Mouse (Mus musculus) liver, embryonic 15.5 days (tissue): Measurements from ENCODE around the gene Exoc3. TPM values are rescaled to one million over a fixed set of nuclear protein-coding genes. Genes with fewer than 3 reads are reported as not detected.
A peak's percentile ranks its signal among the peaks of the same experiment; 100 is the strongest.

Experiments used
- ATAC-seq: fragments of 200-750 bp; cut with Nextera tagmentation; 2 replicates; pipeline ENCODE4 v1.8.0; 2017; ENCODE audit warnings: moderate number of reproducible peaks, mild to moderate bottlenecking, moderate library complexity; ENCODE audit not compliant: insufficient read depth
- H3K27ac ChIP-seq: fragments of 300-500 bp; sonication (generic); replicated peaks from 2 replicates; pipeline ENCODE4 v1.5.1; 2015; ENCODE audit warnings: mild to moderate bottlenecking, inconsistent platforms
- H3K27me3 ChIP-seq: fragments of 300-500 bp; sonication (generic); 2 replicates; pipeline ENCODE4 v1.6.1; 2015; ENCODE audit warnings: mild to moderate bottlenecking, inconsistent platforms
- H3K36me3 ChIP-seq: fragments of 300-500 bp; sonication (generic); replicated peaks from 2 replicates; pipeline ENCODE4 v1.6.1; 2015; ENCODE audit warnings: moderate library complexity, mild to moderate bottlenecking, inconsistent platforms
- H3K4me1 ChIP-seq: fragments of 300-500 bp; sonication (generic); replicated peaks from 2 replicates; pipeline ENCODE4 v1.6.1; 2015; ENCODE audit warnings: inconsistent platforms
- H3K4me2 ChIP-seq: fragments of 300-500 bp; sonication (generic); 2 replicates; pipeline ENCODE4 v1.6.1; 2015; ENCODE audit warnings: moderate library complexity, mild to moderate bottlenecking, inconsistent platforms
- H3K4me3 ChIP-seq: fragments of 300-500 bp; sonication (generic); replicated peaks from 2 replicates; pipeline ENCODE4 v1.5.1; 2015; ENCODE audit warnings: mild to moderate bottlenecking, inconsistent platforms
- H3K9ac ChIP-seq: fragments of 300-500 bp; sonication (generic); 2 replicates; pipeline ENCODE4 v1.6.1; 2015; ENCODE audit warnings: moderate library complexity, mild to moderate bottlenecking, inconsistent platforms
- H3K9me3 ChIP-seq: fragments of 300-500 bp; sonication (generic); replicated peaks from 2 replicates; pipeline ENCODE4 v1.6.1; 2016; ENCODE audit warnings: inconsistent platforms
- WGBS: fragments of 180-500 bp; shearing (Covaris S2); methylation state at CpG from one replicate; pipeline ENCODE4 v1.1.7; 2015; ENCODE audit warnings: mixed read lengths; ENCODE audit not compliant: insufficient replicate concordance; 5-methylcytosine and 5-hydroxymethylcytosine counted together
- polyA plus RNA-seq: library from polyadenylated mRNA; unstranded; fragments of >200 nt; fragmentation: Nextera tagmentation; extraction: Ambion mirVana; gene quantifications from 2 replicates; pipeline ENCODE4 v1.2.1, GENCODE M21; 2015

Gene Exoc3
- polyA plus RNA-seq, result 23.7 and 24.0 TPM in 2 replicates

GRCm38 (mm10) chr13:74208317-74208985 lies at the start of gene Exoc3:
Gene Exoc3, minus strand, starts transcription at chr13:74208732.
- Histone ChIP-seq H3K4me3 (peak within 1 kb of the TSS; percentile 90), H3K27me3 (peaks cover 10% of the 10 kb centered on the region; the same call in 1 of the 2 replicates), H3K4me2 (peak within 1 kb of the TSS; percentile 87), H3K36me3 (peaks cover 15% of the 10 kb centered on the region), H3K27ac (peak within 1 kb of the TSS; percentile 86), H3K9me3 (no peaks in the 10 kb centered on the region), H3K9ac (peak within 1 kb of the TSS; percentile 75), H3K4me1 (peaks cover 24% of the 10 kb centered on the region)
- WGBS, result under 1% methylated on average over 39 of the region's 39 CpGs
- ATAC-seq, result peak; percentile 96

DNA sequence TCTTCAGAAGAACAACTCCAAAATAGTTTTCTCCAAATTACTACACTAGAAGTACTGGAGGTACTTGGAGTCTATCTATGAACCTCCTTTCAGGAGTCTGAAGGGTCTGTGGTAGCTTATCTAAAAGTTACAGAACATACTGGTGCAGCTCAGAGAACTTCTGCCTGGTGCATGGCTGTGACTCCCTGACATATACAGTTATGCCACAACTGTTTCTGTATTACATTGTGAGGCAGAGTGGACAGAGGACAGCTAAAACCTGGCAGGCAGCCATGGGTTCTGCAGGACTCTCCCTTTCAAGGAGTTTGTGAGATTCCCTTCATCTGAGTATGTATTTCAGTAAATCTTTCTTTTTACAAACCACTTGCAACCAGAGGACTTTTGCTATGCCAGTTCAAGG lies 38.0 kb upstream of the Exoc3 start:
- Histone ChIP-seq H3K27ac (0 out of 2 replicates have a peak overlapping the region, but pooled peaks have one; percentile 2), H3K27me3 (peaks cover 4% of the 10 kb centered on the region; the same call in 1 of the 2 replicates), H3K9me3 (no peaks in the 10 kb centered on the region), H3K4me3 (no peak overlapping the region), H3K36me3 (no peaks in the 10 kb centered on the region), H3K4me2 (no peak overlapping the region), H3K9ac (no peak overlapping the region), H3K4me1 (peaks cover 16% of the 10 kb centered on the region)
- peak; percentile 83 for ATAC-seq

DNA sequence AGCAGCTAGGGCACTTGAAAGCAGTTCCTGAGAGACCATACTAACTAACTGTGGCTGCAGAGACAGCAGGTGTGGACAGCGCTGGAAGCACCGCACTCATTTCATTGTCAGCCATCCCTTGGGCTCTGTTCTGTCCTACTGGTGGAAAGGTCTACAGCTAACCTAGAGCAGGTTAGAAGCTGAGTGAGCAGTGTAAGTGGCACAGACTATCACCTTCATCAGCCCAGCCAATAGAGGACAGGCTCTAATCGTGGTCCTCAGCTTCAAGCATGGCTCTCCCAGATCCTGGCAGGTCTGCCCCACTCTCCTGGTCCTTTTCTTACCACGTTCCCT lies 37.3 kb upstream of the Exoc3 start:
- H3K4me1 ChIP-seq, result peaks cover 16% of the 10 kb centered on the region
- no peak overlapping the region; the same call in 1 of the 2 replicates for H3K4me2 ChIP-seq
- H3K9me3 ChIP-seq, result no peaks in the 10 kb centered on the region
- no peak overlapping the region for H3K27ac ChIP-seq
- ATAC-seq, result no peak; the same call in 1 of the 2 replicates
- peaks cover 4% of the 10 kb centered on the region; the same call in 1 of the 2 replicates for H3K27me3 ChIP-seq
- H3K9ac ChIP-seq, result no peak overlapping the region
- no peak overlapping the region for H3K4me3 ChIP-seq
- WGBS, result 56% methylated on average over 4 of the region's 4 CpGs
- no peaks in the 10 kb centered on the region for H3K36me3 ChIP-seq

DNA sequence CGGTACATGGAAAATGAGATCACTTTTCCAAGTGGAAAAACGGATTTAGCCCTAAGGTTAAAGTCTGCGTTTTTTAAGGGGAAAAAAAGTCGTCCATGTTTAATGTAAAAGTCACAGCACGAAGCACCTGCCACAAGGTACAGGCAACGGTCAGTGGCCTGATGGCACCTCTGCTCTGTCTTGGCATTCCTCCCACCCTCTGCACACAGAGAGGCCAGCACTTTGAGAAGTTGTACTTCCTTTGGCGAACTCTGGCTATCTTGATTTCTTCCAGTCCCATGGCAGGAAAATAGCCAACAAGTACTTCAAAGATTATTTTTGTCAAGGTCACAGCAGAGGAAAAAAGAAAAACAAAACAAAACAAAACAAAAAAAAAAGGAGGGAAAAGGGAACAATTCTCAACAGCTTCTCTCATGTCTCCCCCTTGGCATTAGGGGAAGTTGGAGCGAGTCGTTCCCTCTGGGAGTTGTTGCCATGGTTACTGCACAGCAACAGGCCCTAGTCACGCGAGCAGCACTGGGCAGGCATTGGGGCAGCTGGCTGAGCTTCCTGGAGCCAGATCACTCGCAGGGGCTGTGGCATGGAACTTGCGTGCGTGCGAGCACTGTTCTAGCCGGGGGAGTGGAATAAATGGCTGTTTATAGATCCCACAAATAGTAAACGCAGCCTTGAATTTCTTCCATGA lies 36.8 kb upstream of the Exoc3 start:
- H3K4me3 ChIP-seq, result no peak overlapping the region
- no peak overlapping the region for H3K27ac ChIP-seq
- H3K27me3 ChIP-seq, result peaks cover 4% of the 10 kb centered on the region; the same call in 1 of the 2 replicates
- ATAC-seq, result peak; percentile 47; the same call in 1 of the 2 replicates
- no peak overlapping the region for H3K9ac ChIP-seq
- H3K4me2 ChIP-seq, result no peak overlapping the region; the same call in 1 of the 2 replicates
- H3K9me3 ChIP-seq, result no peaks in the 10 kb centered on the region
- no peaks in the 10 kb centered on the region for H3K36me3 ChIP-seq
- WGBS, result 38% methylated on average over 17 of the region's 17 CpGs
- peaks cover 16% of the 10 kb centered on the region for H3K4me1 ChIP-seq

DNA sequence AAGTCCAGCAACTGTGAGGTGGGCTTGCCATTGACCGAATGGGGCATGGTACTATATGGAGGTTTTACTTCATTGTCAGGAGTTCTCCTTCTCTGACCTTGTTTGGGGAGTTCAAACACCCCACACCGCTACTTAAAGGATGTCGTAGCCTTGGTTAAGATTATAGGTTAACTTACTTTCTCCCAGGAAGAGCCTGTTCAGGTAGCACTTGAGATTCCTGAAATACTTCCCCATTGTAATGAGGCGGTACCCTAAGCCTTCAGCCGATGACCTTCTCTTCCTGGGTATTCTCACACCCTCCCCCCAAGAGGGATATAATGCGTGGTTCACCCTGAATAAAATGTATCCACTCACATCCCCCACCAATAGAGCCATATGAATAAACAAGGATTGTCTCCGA lies 29.0 kb upstream of the Exoc3 start:
- no peak overlapping the region for H3K27ac ChIP-seq
- ATAC-seq, result no peak
- H3K4me2 ChIP-seq, result no peak overlapping the region
- WGBS, result 50% methylated on average over 7 of the region's 7 CpGs
- H3K9ac ChIP-seq, result no peak overlapping the region
- H3K9me3 ChIP-seq, result no peaks in the 10 kb centered on the region
- H3K27me3 ChIP-seq, result peaks cover 13% of the 10 kb centered on the region
- H3K4me1 ChIP-seq, result no peaks in the 10 kb centered on the region
- H3K36me3 ChIP-seq, result no peaks in the 10 kb centered on the region
- H3K4me3 ChIP-seq, result no peak overlapping the region

DNA sequence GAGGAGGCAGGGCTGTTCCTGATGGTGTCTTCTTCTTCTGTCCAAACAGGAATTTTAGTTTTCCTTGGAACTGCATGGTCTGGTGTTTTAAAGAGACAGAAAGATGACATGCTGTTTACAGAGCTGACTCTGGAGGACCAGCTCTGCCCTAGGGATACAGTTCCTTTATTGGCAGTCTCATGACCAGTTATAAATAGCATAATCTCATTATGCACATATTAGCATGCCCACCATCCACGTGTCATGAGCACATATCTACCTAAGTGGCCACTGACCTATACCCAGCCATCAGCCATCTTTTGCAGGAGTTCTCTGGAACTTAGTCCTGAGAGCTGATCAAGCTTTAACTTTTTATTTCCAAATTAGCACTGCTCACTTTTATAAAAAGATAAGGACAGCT lies 12.1 kb upstream of the Exoc3 start:
- WGBS, result 25% methylated on average over 1 of the region's 1 CpGs
- no peak overlapping the region for H3K4me3 ChIP-seq
- H3K27me3 ChIP-seq, result peaks cover 10% of the 10 kb centered on the region
- no peaks in the 10 kb centered on the region for H3K9me3 ChIP-seq
- H3K4me1 ChIP-seq, result no peaks in the 10 kb centered on the region
- H3K9ac ChIP-seq, result no peak overlapping the region
- H3K4me2 ChIP-seq, result no peak overlapping the region
- no peak overlapping the region for H3K27ac ChIP-seq
- no peak for ATAC-seq
- H3K36me3 ChIP-seq, result no peaks in the 10 kb centered on the region

DNA sequence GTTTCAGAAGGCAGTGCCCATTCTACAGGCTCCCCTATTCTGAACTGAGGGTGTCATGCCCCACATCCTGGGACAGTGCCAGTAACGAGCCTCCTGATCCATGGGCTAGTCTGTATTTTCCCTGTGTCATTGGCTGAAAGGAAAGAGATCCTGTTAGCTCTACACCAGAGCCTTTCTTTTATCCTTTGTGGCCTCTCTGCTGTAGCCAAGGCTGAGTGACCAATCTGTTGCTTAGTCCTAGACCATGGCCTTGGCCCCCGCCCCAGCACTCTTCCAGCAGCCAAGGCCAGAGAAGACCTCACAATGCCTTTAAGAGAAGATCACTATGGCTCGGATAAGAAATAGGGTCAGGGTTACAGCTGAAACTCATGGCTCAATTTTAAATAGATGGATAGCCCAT lies 9.9 kb upstream of the Exoc3 start:
- H3K27ac ChIP-seq, result no peak overlapping the region
- H3K9ac ChIP-seq, result no peak overlapping the region
- H3K36me3 ChIP-seq, result no peaks in the 10 kb centered on the region
- no peak overlapping the region for H3K4me3 ChIP-seq
- H3K4me2 ChIP-seq, result no peak overlapping the region
- peaks cover 21% of the 10 kb centered on the region for H3K27me3 ChIP-seq
- H3K9me3 ChIP-seq, result no peaks in the 10 kb centered on the region
- ATAC-seq, result no peak
- H3K4me1 ChIP-seq, result no peaks in the 10 kb centered on the region
- WGBS, result 54% methylated on average over 3 of the region's 3 CpGs

DNA sequence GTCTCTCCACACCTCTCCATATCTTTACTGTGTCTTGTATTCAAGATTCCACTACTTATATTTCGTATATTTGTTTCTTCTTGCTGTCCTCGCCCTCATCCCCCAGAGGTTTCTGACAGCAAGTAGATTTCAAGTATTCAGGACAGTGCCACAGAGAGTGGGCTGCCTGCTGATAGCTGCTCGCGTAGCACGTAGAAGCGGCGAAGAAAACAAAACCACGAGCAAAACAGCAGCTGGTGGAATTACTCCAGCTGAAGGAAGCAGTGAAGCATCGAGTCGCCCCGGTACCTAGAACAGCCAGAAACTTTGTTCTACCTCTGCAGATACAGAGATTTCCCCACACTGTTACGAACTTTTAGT lies 434 bp upstream of the Exoc3 start:
- H3K4me3 ChIP-seq, result peak overlapping the region; percentile 90
- peak overlapping the region; percentile 75 for H3K9ac ChIP-seq
- H3K4me2 ChIP-seq, result peak overlapping the region; percentile 87
- no peak for ATAC-seq
- H3K36me3 ChIP-seq, result peaks cover 10% of the 10 kb centered on the region
- H3K4me1 ChIP-seq, result peaks cover 24% of the 10 kb centered on the region
- 10% methylated on average over 12 of the region's 12 CpGs for WGBS
- peak overlapping the region; percentile 86 for H3K27ac ChIP-seq
- H3K9me3 ChIP-seq, result no peaks in the 10 kb centered on the region
- H3K27me3 ChIP-seq, result peaks cover 15% of the 10 kb centered on the region; the same call in 1 of the 2 replicates

DNA sequence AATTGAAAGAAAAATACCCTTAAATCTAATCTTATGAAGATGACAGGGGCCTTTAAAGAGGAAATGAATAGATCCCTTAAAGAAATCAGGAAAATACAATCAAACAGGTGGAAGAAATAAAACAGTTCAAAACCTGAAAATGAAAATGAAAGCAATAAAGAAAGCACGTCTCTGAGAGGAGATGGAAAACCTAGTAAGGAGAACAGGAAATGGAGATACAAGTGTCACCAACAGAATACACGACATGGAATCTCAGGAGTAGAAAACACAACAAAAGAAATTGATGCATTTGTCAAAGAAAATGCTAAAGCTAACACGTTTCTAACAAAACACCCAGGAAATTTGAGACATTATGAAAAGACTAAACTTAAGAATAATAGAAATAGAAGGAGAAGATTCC lies 12.1 kb downstream of the Exoc3 start:
- Histone ChIP-seq H3K27ac (no peak overlapping the region), H3K9ac (no peak overlapping the region), H3K27me3 (no peaks in the 10 kb centered on the region), H3K9me3 (no peaks in the 10 kb centered on the region), H3K36me3 (peaks cover 40% of the 10 kb centered on the region), H3K4me3 (no peak overlapping the region), H3K4me1 (no peaks in the 10 kb centered on the region), H3K4me2 (no peak overlapping the region)
- no peak for ATAC-seq
- 62% methylated on average over 3 of the region's 3 CpGs for WGBS

DNA sequence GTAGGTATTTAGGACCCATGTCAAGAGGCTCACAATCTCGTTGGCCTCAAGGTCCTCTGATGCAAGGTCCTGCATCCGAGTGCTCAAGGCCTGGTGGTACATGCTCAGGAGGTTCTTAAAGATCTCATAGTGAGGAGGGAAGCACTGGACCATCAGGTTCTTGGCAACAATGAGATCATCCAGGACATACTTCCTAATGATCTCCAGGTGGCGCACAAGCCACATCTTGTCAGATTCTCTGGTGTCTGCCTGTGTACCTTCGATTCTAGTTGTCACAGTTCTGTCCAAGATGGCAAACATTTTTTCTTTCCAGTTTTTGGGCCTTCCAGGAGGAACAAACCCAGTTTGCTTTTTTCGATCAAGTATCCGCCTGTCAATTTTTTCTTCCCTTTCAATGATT lies 15.9 kb downstream of the Exoc3 start:
- H3K9me3 ChIP-seq, result no peaks in the 10 kb centered on the region
- H3K36me3 ChIP-seq, result peaks cover 53% of the 10 kb centered on the region
- no peak for ATAC-seq
- H3K9ac ChIP-seq, result no peak overlapping the region
- H3K4me2 ChIP-seq, result no peak overlapping the region
- H3K27me3 ChIP-seq, result no peaks in the 10 kb centered on the region
- no peak overlapping the region for H3K4me3 ChIP-seq
- no peak overlapping the region for H3K27ac ChIP-seq
- 75% methylated on average over 6 of the region's 6 CpGs for WGBS
- no peaks in the 10 kb centered on the region for H3K4me1 ChIP-seq

DNA sequence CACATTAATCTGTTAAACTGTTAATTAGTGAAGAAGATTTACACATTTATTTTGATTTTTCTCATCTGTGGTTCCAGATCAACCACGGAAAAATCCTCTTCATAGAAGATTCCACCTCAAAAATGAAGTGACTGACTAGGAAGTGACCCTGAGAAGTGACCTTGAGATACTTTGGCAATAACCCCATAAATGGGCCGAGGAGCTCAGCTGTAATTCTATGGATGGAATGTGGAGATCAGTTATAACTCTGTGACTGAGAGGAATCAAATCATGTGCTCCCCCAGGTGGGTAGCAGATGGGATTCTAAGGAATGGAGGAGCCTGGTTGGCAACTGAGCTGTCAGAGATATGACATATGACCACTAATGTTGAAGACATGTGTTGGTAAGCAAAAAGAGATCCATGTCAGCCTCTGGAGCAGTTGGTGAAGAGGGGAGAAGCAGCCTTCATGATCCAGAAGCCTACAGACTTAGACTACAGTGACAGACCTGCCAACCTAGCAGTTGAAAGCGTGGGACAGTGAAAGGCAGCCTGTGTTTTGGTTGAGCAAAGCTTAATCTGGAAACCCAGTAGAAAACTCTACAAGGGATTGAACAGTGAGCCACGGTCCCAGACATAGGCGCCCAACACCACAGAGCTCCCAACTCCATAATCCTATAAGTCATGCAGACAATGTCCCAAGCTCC lies 25.4 kb downstream of the Exoc3 start:
- no peaks in the 10 kb centered on the region for H3K4me1 ChIP-seq
- H3K4me2 ChIP-seq, result no peak overlapping the region
- H3K9me3 ChIP-seq, result no peaks in the 10 kb centered on the region
- no peaks in the 10 kb centered on the region for H3K27me3 ChIP-seq
- no peak overlapping the region for H3K4me3 ChIP-seq
- H3K36me3 ChIP-seq, result peaks cover 49% of the 10 kb centered on the region
- H3K9ac ChIP-seq, result no peak overlapping the region
- no peak for ATAC-seq
- H3K27ac ChIP-seq, result no peak overlapping the region
- 75% methylated on average over 5 of the region's 5 CpGs for WGBS
